Mouse (Mus musculus) spleen, adult 2 months (tissue): ENCODE results near the gene Tnpo3.

ENCODE experiments used
- CTCF ChIP-seq: fragments of 200-500 bp; IDR thresholded peaks from 2 replicates; pipeline ENCODE4 v1.5.1; 2011; ENCODE audit warnings: mild to moderate bottlenecking, inconsistent platforms; ENCODE audit not compliant: insufficient read depth, insufficient read length, insufficient replicate concordance; ENCODE audit errors: extremely low read depth
- POLR2A ChIP-seq: fragments of 200-500 bp; IDR thresholded peaks from 2 replicates; pipeline ENCODE4 v1.6.1; 2011; ENCODE audit warnings: low read depth, low read length, inconsistent platforms

- no peak for TF ChIP-seq CTCF
- TF ChIP-seq POLR2A: no peak
These were observed 72.5 kb downstream of the Tnpo3 start for GRCm38 (mm10) chr6:29537221-29537620.
